Mouse (Mus musculus) hindbrain, embryonic 10.5 days (tissue): ENCODE measurements at regions not wholly inside any gene's neighbourhood (a gene's known extent, or its start where the extent isn't known, plus 50 kb on each side); places are given as distances from the start of the nearest gene placed in this dataset.

Experiments used
- DNase-seq: peaks from one replicate; pipeline ENCODE4 v3.0.0-alpha.2; 2017; ENCODE audit warnings: low spot score
- H3K27ac ChIP-seq: fragments of 300-500 bp; sonication (generic); 2 replicates; pipeline ENCODE4 v1.5.1; 2016; ENCODE audit warnings: mild to moderate bottlenecking, moderate library complexity
- H3K27me3 ChIP-seq: fragments of 300-500 bp; sonication (generic); 2 replicates; pipeline ENCODE4 v1.6.1; 2016; ENCODE audit warnings: mild to moderate bottlenecking; ENCODE audit not compliant: poor library complexity, insufficient read depth, severe bottlenecking
- H3K36me3 ChIP-seq: fragments of 300-500 bp; sonication (generic); 2 replicates; pipeline ENCODE4 v1.6.1; 2016; ENCODE audit warnings: mild to moderate bottlenecking, moderate library complexity
- H3K4me1 ChIP-seq: fragments of 300-500 bp; sonication (generic); replicated peaks from 2 replicates; pipeline ENCODE4 v1.6.1; 2016; ENCODE audit warnings: mild to moderate bottlenecking
- H3K4me3 ChIP-seq: fragments of 300-500 bp; sonication (generic); 2 replicates; pipeline ENCODE4 v1.5.1; 2016; ENCODE audit warnings: mild to moderate bottlenecking, moderate library complexity
- H3K9me3 ChIP-seq: fragments of 300-500 bp; sonication (generic); 2 replicates; pipeline ENCODE4 v1.6.1; 2016; ENCODE audit warnings: mild to moderate bottlenecking, moderate library complexity
- WGBS: fragments of 180-500 bp; shearing (Covaris S2); methylation state at CpG from one replicate; pipeline ENCODE4 v1.1.7; 2016; 5-methylcytosine and 5-hydroxymethylcytosine counted together

DNA sequence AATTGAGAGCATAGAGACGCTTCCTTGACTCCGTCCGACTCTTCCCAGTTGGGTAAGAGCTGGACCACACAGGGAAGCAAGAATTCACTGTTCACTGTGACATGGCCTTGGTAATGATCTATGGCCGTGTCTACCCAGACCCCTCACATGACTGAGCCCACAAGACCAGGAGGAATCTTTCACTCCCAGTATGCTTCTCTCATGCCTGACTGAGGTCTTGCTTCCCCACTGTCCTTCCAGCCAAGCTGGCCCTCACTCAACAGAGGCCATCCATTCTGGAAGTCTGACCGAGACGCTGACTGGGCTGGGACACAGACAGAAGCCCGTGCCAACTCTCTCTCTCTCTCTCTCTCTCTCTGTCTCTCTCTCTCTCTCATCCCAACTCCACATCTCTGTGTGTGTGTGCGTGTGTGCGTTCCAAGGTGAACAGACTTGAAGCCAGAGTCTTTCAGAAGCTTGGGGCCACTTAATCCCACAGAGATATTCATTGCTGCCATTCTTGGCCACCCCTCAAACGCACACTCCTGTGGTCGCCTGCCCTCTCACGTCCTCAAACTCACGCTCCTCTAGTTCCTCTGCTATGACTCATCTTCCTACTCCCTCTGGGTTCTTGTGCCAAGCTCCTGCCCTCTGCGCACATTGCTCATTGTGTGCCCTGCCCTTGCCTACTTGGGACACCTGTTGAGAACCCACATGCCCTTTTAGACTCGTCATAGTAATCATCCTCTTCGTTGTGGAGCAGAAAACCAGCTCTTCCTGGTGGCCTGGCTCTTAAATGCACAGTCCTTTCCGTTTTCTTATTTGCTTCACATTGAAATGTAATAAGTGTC, 197.2 kb upstream of the Usp25 start:
- Histone ChIP-seq H3K27ac (no peak overlapping the region), H3K4me1 (no peaks in the 10 kb centered on the region), H3K4me3 (no peak overlapping the region), H3K9me3 (no peaks in the 10 kb centered on the region), H3K27me3 (no peaks in the 10 kb centered on the region), H3K36me3 (no peaks in the 10 kb centered on the region)
- no peak for DNase-seq
- 90% methylated on average over 17 of the region's 17 CpGs for WGBS

DNA sequence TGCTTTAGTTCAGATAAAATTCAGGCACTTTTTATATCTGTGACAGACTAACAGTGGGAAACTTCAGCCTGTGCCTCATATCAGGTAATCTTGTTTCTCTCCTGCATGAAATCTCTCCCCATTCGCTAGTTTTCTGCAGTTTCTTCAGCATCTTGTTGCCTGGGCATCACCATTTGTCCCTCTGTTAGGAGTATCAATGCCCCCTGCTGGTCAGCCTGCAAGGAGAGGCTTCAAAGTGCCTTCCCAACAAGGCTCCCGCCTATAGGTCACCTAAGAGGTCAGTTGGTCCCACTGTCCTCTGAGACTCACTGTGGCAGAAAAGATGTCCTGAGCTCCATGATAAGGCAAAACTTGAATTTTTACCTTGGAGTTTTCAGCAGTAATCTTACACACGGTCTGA, 209.8 kb upstream of the Usp25 start:
- peak; percentile 62 for DNase-seq
- Histone ChIP-seq H3K4me1 (no peaks in the 10 kb centered on the region), H3K4me3 (no peak overlapping the region), H3K27me3 (no peaks in the 10 kb centered on the region), H3K27ac (no peak overlapping the region), H3K36me3 (no peaks in the 10 kb centered on the region), H3K9me3 (no peaks in the 10 kb centered on the region)
- 30% methylated on average over 3 of the region's 3 CpGs for WGBS

- H3K36me3 ChIP-seq = no peaks in the 10 kb centered on the region
- no peak overlapping the region for H3K27ac ChIP-seq
- no peaks in the 10 kb centered on the region for H3K27me3 ChIP-seq
- 74% methylated on average over 6 of the region's 6 CpGs for WGBS
- H3K4me1 ChIP-seq = no peaks in the 10 kb centered on the region
- H3K9me3 ChIP-seq = no peaks in the 10 kb centered on the region
- DNase-seq = peak; percentile 25
- H3K4me3 ChIP-seq = no peak overlapping the region
These were observed 226.9 kb upstream of the Usp25 start for GRCm38 (mm10) chr16:76786405-76787155.

- no peak overlapping the region for H3K27ac ChIP-seq
- DNase-seq = no peak
- 78% methylated on average over 5 of the region's 5 CpGs for WGBS
These were observed 230.8 kb upstream of the Usp25 start for GRCm38 (mm10) chr16:76782656-76783055.

GRCm38 (mm10) chr16:76775790-76776189, 237.7 kb upstream of the Usp25 start:
- H3K27ac ChIP-seq = no peak overlapping the region
- 49% methylated on average over 2 of the region's 2 CpGs for WGBS
- peak; percentile 15 for DNase-seq
- H3K36me3 ChIP-seq = no peaks in the 10 kb centered on the region
- peaks cover 5% of the 10 kb centered on the region; the same call in 1 of the 2 replicates for H3K4me1 ChIP-seq
- no peaks in the 10 kb centered on the region for H3K9me3 ChIP-seq
- H3K4me3 ChIP-seq = no peak overlapping the region
- H3K27me3 ChIP-seq = no peaks in the 10 kb centered on the region

More at GRCm38 (mm10) chr16:76782656-76783055, 230.8 kb upstream of the Usp25 start:
- H3K36me3 ChIP-seq = no peaks in the 10 kb centered on the region
- no peaks in the 10 kb centered on the region for H3K4me1 ChIP-seq
- H3K27me3 ChIP-seq = no peaks in the 10 kb centered on the region
- H3K9me3 ChIP-seq = no peaks in the 10 kb centered on the region
- H3K4me3 ChIP-seq = no peak overlapping the region

GRCm38 (mm10) chr16:76774032-76774431, 239.5 kb upstream of the Usp25 start:
- Histone ChIP-seq H3K27ac (no peak overlapping the region), H3K36me3 (no peaks in the 10 kb centered on the region), H3K9me3 (no peaks in the 10 kb centered on the region), H3K4me1 (peaks cover 5% of the 10 kb centered on the region; the same call in 1 of the 2 replicates), H3K4me3 (no peak overlapping the region), H3K27me3 (no peaks in the 10 kb centered on the region)
- no peak for DNase-seq
- 86% methylated on average over 8 of the region's 8 CpGs for WGBS

DNA sequence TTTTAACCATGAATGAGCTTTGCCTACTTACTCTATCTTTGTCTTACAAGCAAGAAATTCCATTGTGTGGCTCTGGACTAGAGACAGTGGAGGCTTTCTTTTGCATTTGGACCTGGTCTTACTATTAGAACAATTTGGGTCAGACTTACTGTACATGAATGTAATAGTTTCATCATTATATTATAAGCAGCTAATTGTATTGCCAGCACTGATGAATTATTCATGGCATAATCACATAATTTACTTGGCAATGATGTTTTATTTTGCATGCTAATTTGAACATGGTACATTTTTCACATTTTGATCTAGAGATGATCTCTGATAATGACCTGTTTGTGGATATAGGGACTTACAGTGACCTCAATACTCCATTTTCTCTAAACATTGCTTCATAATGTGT, 240.0 kb upstream of the Usp25 start:
- no peaks in the 10 kb centered on the region for H3K9me3 ChIP-seq
- no peaks in the 10 kb centered on the region for H3K27me3 ChIP-seq
- no peaks in the 10 kb centered on the region for H3K36me3 ChIP-seq
- H3K27ac ChIP-seq = no peak overlapping the region
- H3K4me3 ChIP-seq = no peak overlapping the region
- peaks cover 5% of the 10 kb centered on the region; the same call in 1 of the 2 replicates for H3K4me1 ChIP-seq
- DNase-seq = no peak

- Histone ChIP-seq H3K4me3 (no peak overlapping the region), H3K4me1 (peaks cover 22% of the 10 kb centered on the region), H3K27me3 (no peaks in the 10 kb centered on the region; the same call in 1 of the 2 replicates), H3K9me3 (no peaks in the 10 kb centered on the region), H3K27ac (no peak overlapping the region), H3K36me3 (no peaks in the 10 kb centered on the region)
- WGBS = 84% methylated on average over 9 of the region's 9 CpGs
- no peak for DNase-seq
These were observed 244.9 kb upstream of the Usp25 start for GRCm38 (mm10) chr16:76768607-76769006.

- Histone ChIP-seq H3K4me1 (peaks cover 35% of the 10 kb centered on the region), H3K9me3 (no peaks in the 10 kb centered on the region), H3K27ac (no peak overlapping the region), H3K4me3 (no peak overlapping the region), H3K27me3 (no peaks in the 10 kb centered on the region; the same call in 1 of the 2 replicates), H3K36me3 (no peaks in the 10 kb centered on the region)
- 87% methylated on average over 3 of the region's 3 CpGs for WGBS
- DNase-seq = no peak
These were observed 246.9 kb upstream of the Usp25 start for GRCm38 (mm10) chr16:76766636-76767035.

DNA sequence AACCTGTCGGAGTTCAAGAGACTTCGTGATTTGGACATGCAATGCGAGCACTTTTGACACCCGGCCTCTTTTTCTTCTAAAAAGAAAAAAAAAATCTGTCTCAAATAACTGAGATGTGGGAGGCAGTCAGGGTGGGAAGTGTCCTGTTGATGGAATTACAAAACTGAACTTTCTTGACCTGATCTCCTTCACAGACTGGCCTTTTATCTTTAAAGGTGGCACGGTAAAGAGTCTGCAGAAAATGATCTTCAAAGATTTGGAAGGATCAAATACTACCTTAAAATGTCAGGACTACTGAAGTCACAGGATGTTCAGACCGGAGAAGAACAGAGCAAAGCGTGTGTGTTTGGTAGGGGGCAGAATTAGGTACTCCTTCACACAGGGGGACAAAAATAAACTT, 248.0 kb upstream of the Usp25 start:
- H3K36me3 ChIP-seq = no peaks in the 10 kb centered on the region
- no peaks in the 10 kb centered on the region for H3K9me3 ChIP-seq
- 12% methylated on average over 7 of the region's 7 CpGs for WGBS
- H3K4me1 ChIP-seq = peaks cover 35% of the 10 kb centered on the region
- DNase-seq = no peak
- no peak overlapping the region for H3K27ac ChIP-seq
- H3K27me3 ChIP-seq = no peaks in the 10 kb centered on the region; the same call in 1 of the 2 replicates
- no peak overlapping the region for H3K4me3 ChIP-seq

DNA sequence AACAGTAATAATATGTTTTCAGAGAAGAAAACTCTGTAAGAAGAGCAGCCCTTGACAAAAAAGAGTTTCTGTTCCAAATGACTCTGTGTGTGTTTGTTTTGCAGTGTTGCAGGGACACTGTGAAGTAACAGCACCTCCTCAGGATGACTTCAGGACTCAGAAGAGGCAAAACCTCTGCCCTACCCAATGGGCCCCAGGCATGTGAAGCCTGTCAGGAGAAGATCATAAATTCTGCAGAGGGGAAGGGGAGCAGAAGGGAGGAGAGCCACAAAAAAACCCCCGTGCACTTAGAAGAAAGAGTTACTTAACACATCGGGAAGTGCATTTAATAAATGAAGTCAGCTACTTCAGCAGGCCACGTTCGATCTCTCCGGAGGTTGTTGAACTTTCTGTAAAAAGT, 248.5 kb upstream of the Usp25 start:
- Histone ChIP-seq H3K27ac (0 out of 2 replicates have a peak overlapping the region, but pooled peaks have one; percentile 29), H3K27me3 (no peaks in the 10 kb centered on the region; the same call in 1 of the 2 replicates), H3K4me1 (peaks cover 35% of the 10 kb centered on the region), H3K36me3 (no peaks in the 10 kb centered on the region), H3K4me3 (no peak overlapping the region), H3K9me3 (no peaks in the 10 kb centered on the region)
- DNase-seq = no peak
- 44% methylated on average over 5 of the region's 5 CpGs for WGBS

GRCm38 (mm10) chr16:76762619-76763283, 250.8 kb upstream of the Usp25 start:
- Histone ChIP-seq H3K4me3 (no peak overlapping the region), H3K9me3 (no peaks in the 10 kb centered on the region), H3K27ac (no peak overlapping the region), H3K4me1 (peaks cover 35% of the 10 kb centered on the region), H3K27me3 (no peaks in the 10 kb centered on the region; the same call in 1 of the 2 replicates), H3K36me3 (no peaks in the 10 kb centered on the region)
- DNase-seq = peak; percentile 84
- under 1% methylated on average over 8 of the region's 8 CpGs for WGBS
